Mouse (Mus musculus): ENCODE measurements around the gene Kntc1.

Gene Kntc1

DNA sequence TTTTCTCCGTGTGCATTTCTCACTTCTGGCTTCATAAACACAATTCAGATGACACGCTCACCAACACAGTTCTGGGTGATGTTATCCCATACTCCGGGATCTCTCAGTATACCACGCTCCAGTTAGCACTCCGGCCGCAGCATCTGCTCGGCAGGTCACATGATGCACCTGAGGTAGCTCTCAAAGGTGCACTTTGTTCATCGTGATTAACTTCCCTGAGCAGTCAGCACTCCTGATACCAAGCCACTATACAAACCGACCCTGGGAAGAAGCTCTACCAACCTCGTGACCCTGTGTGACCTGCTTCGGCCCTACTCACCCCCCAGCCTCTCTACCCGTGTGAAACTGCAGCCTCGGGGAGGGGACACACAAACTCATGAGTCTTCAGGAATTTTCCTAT lies 59.6 kb downstream of the Kntc1 start:
- DNase-seq = no peak

DNA sequence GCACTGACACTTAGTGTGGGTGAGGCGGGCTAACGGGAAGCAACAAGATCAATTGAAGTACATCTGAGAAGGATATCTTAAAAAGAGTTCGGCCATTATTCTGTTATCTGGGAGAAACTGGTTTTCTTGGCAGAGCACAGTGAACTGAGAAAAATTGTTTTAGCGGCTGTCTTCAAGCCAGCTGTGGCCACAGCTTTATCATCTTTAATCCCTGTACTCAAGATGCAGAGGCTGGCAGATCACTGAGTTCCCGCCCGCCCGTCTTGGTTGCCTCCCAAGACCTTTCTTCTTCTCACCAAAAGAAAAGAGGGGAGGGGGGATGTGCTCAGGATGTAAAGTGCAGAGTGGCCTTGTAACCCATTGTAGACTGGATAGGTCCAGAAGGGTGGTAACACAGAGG lies 67.4 kb downstream of the Kntc1 start:
- no peak for DNase-seq

DNA sequence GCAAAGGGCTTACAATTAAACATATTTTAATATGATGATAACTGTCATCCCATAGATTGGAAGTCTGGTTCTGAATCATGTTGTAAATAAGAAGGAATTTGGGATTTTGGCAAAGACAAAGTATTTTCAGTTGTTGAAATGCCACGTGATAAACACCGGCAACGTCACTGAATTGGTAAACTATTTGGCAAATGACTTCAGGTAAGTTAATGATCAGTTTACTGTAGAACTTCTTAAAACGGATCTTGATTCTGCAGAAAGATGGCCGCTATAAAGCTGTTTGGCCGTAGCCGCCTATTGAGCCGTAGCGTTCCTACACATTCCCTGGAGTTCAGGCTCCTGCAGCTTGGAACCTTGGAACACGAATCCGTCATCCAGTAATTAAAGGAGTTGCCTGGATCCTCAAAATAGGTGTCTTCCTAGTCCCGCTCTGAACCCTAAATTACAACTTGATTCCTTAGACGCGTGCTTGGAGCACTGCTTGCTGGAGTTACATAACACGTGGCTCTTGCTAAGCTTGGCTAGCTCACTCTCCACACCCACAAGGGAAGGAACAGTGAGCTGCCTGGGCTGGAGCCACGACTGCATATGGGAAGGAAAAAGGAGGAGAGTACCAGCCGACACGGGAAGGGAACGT lies 69.5 kb downstream of the Kntc1 start:
- no peak for DNase-seq

DNA sequence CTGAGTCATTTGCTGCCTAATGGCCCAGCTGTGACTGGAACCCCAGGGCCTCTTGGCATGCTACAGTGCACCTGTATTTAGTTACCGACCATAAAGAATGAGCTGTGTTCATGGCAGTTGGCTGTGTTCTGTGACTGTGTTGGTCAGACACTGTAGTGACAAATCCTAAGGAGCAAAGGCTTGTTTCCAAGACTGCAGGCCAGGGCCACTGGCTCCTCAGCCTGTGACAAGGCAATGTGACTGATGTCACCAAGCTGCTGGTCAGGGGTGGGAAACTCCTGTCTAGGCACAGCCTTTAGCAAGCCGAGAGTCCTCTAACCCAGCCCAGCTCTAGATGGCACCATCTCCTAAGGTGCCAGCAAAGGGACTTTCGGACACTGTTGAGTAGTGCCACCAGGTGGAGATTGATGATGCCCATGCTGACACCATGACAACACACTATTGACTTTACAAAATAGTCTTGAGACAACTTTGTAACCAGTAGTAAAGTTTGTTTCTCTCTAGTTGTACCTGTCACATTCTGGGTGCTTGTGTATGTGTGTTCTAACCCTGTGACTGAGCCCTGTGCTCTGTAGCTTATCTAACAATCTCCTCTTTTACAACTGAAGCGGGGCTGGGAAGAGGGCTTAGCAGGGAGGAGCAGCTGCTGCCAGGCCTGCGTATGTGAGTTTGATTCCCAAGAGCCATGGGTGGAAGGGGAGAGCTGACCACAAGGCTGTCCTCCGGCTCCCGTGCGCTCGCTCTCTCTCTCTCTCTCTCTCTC lies 71.2 kb downstream of the Kntc1 start:
- peak; percentile 4 for DNase-seq

- no peak for DNase-seq
Observed at GRCm38 (mm10) chr5:123821264-123821571, 71.7 kb downstream of the Kntc1 start.

GRCm38 (mm10) chr5:123822706-123823105 lies 73.2 kb downstream of the Kntc1 start:
- no peak for DNase-seq

GRCm38 (mm10) chr5:123827659-123828091 lies 78.2 kb downstream of the Kntc1 start:
- DNase-seq = no peak

GRCm38 (mm10) chr5:123832309-123832708 lies 82.8 kb downstream of the Kntc1 start:
- no peak for DNase-seq

GRCm38 (mm10) chr5:123834836-123835235 lies 85.3 kb downstream of the Kntc1 start:
- DNase-seq = no peak

- no peak for DNase-seq
Observed at GRCm38 (mm10) chr5:123837371-123837770, 87.9 kb downstream of the Kntc1 start.

GRCm38 (mm10) chr5:123842221-123842934 lies 92.9 kb downstream of the Kntc1 start:
- no peak for DNase-seq

GRCm38 (mm10) chr5:123842935-123843282 lies 93.4 kb downstream of the Kntc1 start:
- no peak for DNase-seq

DNA sequence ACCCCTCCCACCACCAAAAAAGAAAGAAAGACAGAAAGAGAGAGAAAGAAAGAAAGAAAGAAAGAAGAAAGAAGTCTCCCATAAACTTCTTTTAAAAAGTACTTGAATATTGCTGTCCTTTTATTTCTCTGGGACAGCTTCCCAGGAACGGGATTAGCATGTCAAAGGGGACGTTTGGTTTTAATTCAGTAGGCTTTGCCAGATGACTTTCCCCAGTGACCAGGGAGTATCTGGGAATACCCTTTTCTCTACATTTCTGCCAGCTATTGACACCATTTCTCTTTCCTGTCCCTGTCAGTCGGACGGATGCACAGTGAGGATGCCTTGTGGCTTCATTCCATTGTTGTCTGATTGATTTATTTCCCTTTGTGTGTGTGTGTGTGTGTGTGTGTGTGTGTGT lies 94.3 kb downstream of the Kntc1 start:
- DNase-seq = no peak

DNA sequence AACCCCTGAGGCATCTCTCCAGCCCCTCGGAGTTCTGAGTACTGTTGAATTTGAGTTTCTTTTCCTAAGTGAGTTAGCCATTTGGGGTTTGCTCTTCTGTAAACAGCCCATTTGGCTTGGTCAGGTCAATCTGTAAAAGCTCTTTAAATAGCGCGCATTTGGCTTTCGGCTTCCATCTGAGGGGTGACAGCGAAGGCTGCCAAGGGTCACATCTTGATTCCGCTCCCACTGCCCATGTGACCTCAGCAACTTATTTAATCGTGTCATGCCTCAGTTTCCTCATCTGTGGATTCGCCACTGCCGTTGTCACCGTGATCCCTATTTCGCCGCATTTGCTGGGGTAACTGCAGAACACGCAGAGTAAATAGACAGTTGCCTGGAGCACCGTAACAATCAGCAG lies 94.8 kb downstream of the Kntc1 start:
- no peak for DNase-seq

GRCm38 (mm10) chr5:123851398-123851797 lies 101.9 kb downstream of the Kntc1 start:
- peak; percentile 14 for DNase-seq

DNA sequence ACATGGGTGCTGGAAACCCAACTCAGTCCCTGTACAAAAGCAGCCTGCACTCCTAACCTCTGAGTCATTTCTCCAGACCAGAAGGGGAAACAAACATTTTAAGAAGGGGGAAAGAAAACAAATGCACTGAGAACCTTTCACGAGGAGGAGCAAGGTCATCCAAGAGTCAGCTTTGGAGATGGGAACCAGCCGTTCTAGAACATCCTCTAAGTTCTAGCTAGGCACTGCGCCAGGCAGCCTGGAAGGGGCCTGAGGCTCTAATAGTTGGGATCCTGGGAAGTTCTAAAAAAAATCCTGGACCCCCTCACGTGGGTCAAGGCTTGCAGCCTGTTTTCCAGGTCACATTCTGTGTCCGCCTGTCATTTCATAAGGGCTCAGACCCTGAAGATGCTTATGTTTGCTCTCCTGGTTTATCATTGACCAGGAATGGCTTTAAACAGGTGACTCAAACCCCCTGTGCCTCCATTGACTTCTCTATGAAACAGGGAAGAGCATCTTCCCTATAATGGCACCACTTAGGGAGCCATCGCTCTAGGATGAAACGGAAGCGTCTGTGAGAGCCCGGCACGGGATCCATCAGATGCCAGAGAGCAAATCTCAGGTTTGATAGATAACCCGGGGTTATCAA lies 104.5 kb downstream of the Kntc1 start:
- DNase-seq = no peak

DNA sequence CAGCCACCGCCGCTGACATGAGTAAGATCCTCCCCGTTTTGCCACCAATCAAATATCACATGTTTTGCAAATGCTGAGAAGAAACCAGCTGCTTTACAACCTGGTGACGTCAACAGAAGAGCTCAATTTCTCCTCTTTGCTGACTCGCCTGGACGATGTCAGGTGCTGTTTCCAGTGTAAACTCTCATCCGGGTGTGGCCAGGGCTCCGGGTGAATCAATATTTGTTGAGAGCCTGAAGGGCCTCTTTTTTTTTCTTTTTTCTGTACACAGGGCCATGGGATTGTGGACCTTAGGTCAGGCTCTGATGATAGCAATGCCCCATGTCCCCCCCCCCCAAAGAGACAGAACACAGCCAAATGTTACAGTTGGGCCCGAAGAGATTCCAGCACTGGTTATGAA lies 105.0 kb downstream of the Kntc1 start:
- no peak for DNase-seq

- no peak for DNase-seq
Observed at GRCm38 (mm10) chr5:123858798-123859197, 109.3 kb downstream of the Kntc1 start.

GRCm38 (mm10) chr5:123862374-123863350 lies 113.1 kb downstream of the Kntc1 start:
- DNase-seq = no peak

DNA sequence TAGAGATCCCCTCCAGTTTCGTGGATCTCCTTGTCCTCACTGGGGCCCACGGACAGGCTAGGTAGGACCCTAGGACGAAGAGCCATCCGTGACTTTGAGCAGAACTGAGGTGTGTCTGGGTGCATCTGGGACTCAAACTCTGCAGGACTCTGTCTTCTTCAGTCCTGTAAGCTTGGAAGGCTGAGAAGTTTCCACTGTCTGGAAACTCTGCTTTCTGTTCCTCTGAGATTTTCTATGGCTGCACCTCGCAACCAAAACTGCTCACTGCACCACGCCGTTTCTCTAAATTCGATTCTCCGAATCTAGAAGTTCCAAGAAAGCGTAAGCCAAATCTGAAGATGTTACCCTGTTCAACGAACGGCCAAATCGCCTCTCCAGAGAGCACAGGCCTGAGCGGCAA lies 114.4 kb downstream of the Kntc1 start:
- DNase-seq = no peak

GRCm38 (mm10) chr5:123865365-123865764 lies 115.8 kb downstream of the Kntc1 start, which contains the start of gene Hcar2:
TSS of gene Hcar2 (minus strand) at chr5:123865499.
- DNase-seq = no peak

DNA sequence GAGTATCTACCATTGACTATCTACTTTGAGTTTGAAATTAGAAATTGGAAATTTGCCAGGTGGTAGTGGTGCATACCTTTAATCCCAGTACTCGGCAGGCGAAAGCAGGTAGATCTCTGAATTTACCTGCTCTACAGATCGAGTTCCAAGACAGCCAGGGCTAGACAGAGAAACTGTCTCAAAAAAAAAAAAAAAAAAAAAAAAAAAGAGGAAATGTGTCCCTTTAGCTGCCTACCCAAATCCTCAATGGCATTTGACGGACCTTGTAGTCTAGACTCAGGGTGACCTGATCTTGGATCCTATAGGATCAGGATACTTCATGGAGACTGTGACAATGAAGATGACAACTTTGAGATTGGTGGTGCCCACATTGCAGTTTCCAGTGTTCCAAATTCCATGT lies 116.9 kb downstream of the Kntc1 start:
- no peak for DNase-seq
